Mouse (Mus musculus): ENCODE results near the gene Otop3. TPM values are rescaled to one million over a fixed set of nuclear protein-coding genes. Genes with fewer than 3 reads are reported as not detected.
"Not testable (repeated sequence)": the region's sequence is repeated elsewhere in the genome, so short reads cannot be mapped to it uniquely, and the experiment has no call there.

The Otop3 gene
- polyA plus RNA-seq, 1 experiment from 2014 or later: not detected

DNA sequence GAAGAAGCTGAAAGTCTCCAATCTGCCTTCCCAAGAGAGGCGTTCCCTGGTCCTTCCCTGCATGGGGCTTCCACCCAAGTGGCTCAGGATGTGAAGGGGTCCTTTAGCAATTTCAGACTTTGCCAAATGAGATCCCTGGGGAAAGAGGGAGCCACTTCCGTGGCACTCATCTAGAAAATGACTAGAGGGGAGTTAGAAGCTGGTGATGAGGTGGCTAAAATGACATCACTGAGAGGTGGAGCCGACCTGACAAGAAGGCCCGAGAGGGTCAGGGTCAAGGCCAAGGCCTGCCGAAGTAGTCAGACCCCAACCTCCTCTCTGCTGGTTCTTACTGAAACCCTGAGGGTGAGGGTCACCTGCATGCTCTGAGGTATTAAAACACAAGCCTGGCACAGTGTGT is 48.4 kb downstream of the Otop3 start:
- Histone ChIP-seq H3K27me3 (ENCODE audit: control insufficient read depth, insufficient read depth, low read length) (peaks cover 6% of the 10 kb centered on the region; the same call in 1 of the 2 replicates), H3K4me1 (ENCODE audit: control insufficient read depth in 2 of 2, insufficient read depth in 2 of 2, low read length in 2 of 2) (peaks cover 18 to 34% of the 10 kb centered on the region in 2 experiments), H3K9ac (ENCODE audit: low read length) (peak overlapping the region; percentile 86), H3K4me3 (ENCODE audit: control insufficient read depth in 1 of 2, insufficient read depth in 1 of 2, low read depth in 1 of 2, low read length in 2 of 2) (peak overlapping the region; percentile 74 to 79), H3K4me2 (ENCODE audit: low read length) (peak overlapping the region; percentile 76), H3K36me3 (ENCODE audit: control insufficient read depth, insufficient read depth, low read length) (no peaks in the 10 kb centered on the region), H3K27ac (replicated peaks in 1 of 2; ENCODE audit: control insufficient read depth in 1 of 2, insufficient read depth in 1 of 2, low read depth in 2 of 2, low read length in 2 of 2) (peak overlapping the region in 1 of 2 experiments; percentile 70; a peak in 1 of 4 replicates), H3K9me3 (ENCODE audit: control insufficient read depth, low read length) (no peaks in the 10 kb centered on the region)
- 13% methylated on average over 5 of the region's 5 CpGs for WGBS
- no peak for ATAC-seq (ENCODE audit: insufficient number of reproducible peaks, insufficient read depth, low FRiP score, low read depth)

DNA sequence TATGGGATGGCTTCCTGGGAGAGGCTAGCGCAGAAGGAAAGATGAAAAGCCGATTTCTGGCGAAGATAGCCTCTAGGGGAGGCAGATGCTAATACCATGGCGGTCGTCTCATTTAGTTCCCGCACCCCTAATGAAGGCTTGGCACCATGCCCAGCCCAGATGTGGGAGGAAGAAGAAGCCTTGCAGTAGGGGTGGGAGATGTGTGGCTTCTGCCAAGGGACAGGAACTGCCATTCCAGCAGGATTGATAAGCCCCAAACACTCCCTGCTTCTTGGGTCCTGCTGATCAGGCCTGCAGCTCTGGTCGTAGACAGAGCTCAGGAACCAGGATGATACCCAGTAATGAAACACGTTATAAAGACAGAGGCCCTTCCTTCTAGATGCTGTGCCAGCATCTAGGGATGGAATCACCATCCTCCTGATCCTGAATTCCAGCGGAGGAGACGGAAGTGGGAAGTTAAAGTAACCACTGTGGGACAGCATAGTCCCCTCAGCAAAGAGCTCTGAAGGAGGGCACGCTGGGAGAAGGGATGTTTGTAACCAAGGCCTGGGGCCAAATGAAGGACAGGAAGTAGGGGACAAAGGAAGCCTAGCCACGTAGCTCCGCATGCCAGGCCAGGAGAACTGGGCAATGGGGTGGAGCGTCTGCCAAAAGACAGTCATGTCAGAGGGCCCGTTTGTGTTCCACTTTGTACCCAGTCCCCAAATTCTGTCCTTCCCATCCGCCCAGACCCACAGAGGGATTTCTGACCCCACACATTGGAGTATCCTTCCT is 49.4 kb downstream of the Otop3 start:
- Histone ChIP-seq H3K4me2 (ENCODE audit: low read length) (peak overlapping the region; percentile 76), H3K4me3 (ENCODE audit: control insufficient read depth in 1 of 2, insufficient read depth in 1 of 2, low read depth in 1 of 2, low read length in 2 of 2) (peak overlapping the region in 1 of 2 experiments; percentile 74; a peak in 1 of 4 replicates), H3K27me3 (ENCODE audit: control insufficient read depth, insufficient read depth, low read length) (peaks cover 6% of the 10 kb centered on the region; the same call in 1 of the 2 replicates), H3K9me3 (ENCODE audit: control insufficient read depth, low read length) (no peaks in the 10 kb centered on the region), H3K27ac (replicated peaks in 1 of 2; ENCODE audit: control insufficient read depth in 1 of 2, insufficient read depth in 1 of 2, low read depth in 2 of 2, low read length in 2 of 2) (peak overlapping the region; percentile 3 to 19; a peak in 1 of 4 replicates), H3K9ac (ENCODE audit: low read length) (0 out of 2 replicates have a peak overlapping the region, but pooled peaks have one; percentile 8), H3K4me1 (ENCODE audit: control insufficient read depth in 2 of 2, insufficient read depth in 2 of 2, low read length in 2 of 2) (peaks cover 18 to 34% of the 10 kb centered on the region in 2 experiments), H3K36me3 (ENCODE audit: control insufficient read depth, insufficient read depth, low read length) (no peaks in the 10 kb centered on the region)
- ATAC-seq (ENCODE audit: insufficient number of reproducible peaks, insufficient read depth, low FRiP score, low read depth): no peak
- WGBS: 50% methylated on average over 16 of the region's 16 CpGs

GRCm38 (mm10) chr11:115384587-115384986 is 50.1 kb downstream of the Otop3 start:
- peaks cover 18 to 34% of the 10 kb centered on the region in 2 experiments for H3K4me1 ChIP-seq (ENCODE audit: control insufficient read depth in 2 of 2, insufficient read depth in 2 of 2, low read length in 2 of 2)
- 71% methylated on average over 5 of the region's 5 CpGs for WGBS
- no peak overlapping the region for H3K4me3 ChIP-seq (ENCODE audit: control insufficient read depth in 1 of 2, insufficient read depth in 1 of 2, low read depth in 1 of 2, low read length in 2 of 2)
- H3K27ac ChIP-seq (replicated peaks in 1 of 2; ENCODE audit: control insufficient read depth in 1 of 2, insufficient read depth in 1 of 2, low read depth in 2 of 2, low read length in 2 of 2): 0 out of 4 replicates have a peak overlapping the region, but pooled peaks of 1 of the 2 experiments have one; percentile 3
- no peaks in the 10 kb centered on the region for H3K9me3 ChIP-seq (ENCODE audit: control insufficient read depth, low read length)
- peak overlapping the region; percentile 21; the same call in 1 of the 2 replicates for H3K9ac ChIP-seq (ENCODE audit: low read length)
- no peaks in the 10 kb centered on the region for H3K36me3 ChIP-seq (ENCODE audit: control insufficient read depth, insufficient read depth, low read length)
- peaks cover 6% of the 10 kb centered on the region; the same call in 1 of the 2 replicates for H3K27me3 ChIP-seq (ENCODE audit: control insufficient read depth, insufficient read depth, low read length)
- peak overlapping the region; percentile 76; the same call in 1 of the 2 replicates for H3K4me2 ChIP-seq (ENCODE audit: low read length)
- no peak for ATAC-seq (ENCODE audit: insufficient number of reproducible peaks, insufficient read depth, low FRiP score, low read depth)

DNA sequence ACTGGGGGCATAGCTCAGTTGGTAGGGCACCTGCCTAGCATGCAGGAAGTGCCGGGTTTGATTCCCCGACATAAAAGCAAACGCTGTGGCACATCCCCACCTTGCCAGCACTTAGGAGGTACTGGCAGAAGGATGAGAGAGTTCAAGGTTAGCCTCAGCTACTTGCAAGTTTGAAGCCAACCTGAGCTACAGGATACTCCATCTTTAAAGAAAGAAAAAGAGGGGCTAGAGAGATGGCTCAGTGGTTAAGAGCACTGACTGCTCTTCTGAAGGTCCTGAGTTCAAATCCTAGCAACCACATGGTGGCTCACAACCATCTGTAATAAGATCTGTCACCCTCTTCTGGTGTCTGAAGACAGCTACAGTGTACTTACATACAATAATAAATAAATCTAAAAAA is 52.3 kb downstream of the Otop3 start:
- H3K27ac ChIP-seq (replicated peaks in 1 of 2; ENCODE audit: control insufficient read depth in 1 of 2, insufficient read depth in 1 of 2, low read depth in 2 of 2, low read length in 2 of 2); H3K9me3 ChIP-seq (ENCODE audit: control insufficient read depth, low read length); ATAC-seq (ENCODE audit: insufficient number of reproducible peaks, insufficient read depth, low FRiP score, low read depth); H3K4me3 ChIP-seq (ENCODE audit: control insufficient read depth in 1 of 2, insufficient read depth in 1 of 2, low read depth in 1 of 2, low read length in 2 of 2); H3K9ac ChIP-seq (ENCODE audit: low read length); H3K27me3 ChIP-seq (ENCODE audit: control insufficient read depth, insufficient read depth, low read length); H3K4me2 ChIP-seq (ENCODE audit: low read length): not testable (repeated sequence)
- Histone ChIP-seq H3K4me1 (ENCODE audit: control insufficient read depth in 2 of 2, insufficient read depth in 2 of 2, low read length in 2 of 2) (peaks cover 15 to 28% of the 10 kb centered on the region in 2 experiments), H3K36me3 (ENCODE audit: control insufficient read depth, insufficient read depth, low read length) (peaks cover 17% of the 10 kb centered on the region)
- WGBS: 74% methylated on average over 3 of the region's 3 CpGs

GRCm38 (mm10) chr11:115391358-115391757 is 56.8 kb downstream of the Otop3 start:
- 84% methylated on average over 7 of the region's 7 CpGs for WGBS
- Histone ChIP-seq H3K4me3 (ENCODE audit: control insufficient read depth in 1 of 2, insufficient read depth in 1 of 2, low read depth in 1 of 2, low read length in 2 of 2) (no peak overlapping the region), H3K9ac (ENCODE audit: low read length) (no peak overlapping the region), H3K27ac (replicated peaks in 1 of 2; ENCODE audit: control insufficient read depth in 1 of 2, insufficient read depth in 1 of 2, low read depth in 2 of 2, low read length in 2 of 2) (no peak overlapping the region), H3K4me1 (ENCODE audit: control insufficient read depth in 2 of 2, insufficient read depth in 2 of 2, low read length in 2 of 2) (peaks cover 5 to 6% of the 10 kb centered on the region in 2 experiments; a peak in 2 of 4 replicates), H3K27me3 (ENCODE audit: control insufficient read depth, insufficient read depth, low read length) (no peaks in the 10 kb centered on the region), H3K36me3 (ENCODE audit: control insufficient read depth, insufficient read depth, low read length) (peaks cover 49% of the 10 kb centered on the region), H3K9me3 (ENCODE audit: control insufficient read depth, low read length) (no peaks in the 10 kb centered on the region), H3K4me2 (ENCODE audit: low read length) (no peak overlapping the region)
- ATAC-seq (ENCODE audit: insufficient number of reproducible peaks, insufficient read depth, low FRiP score, low read depth): no peak

GRCm38 (mm10) chr11:115393721-115394325 is 59.3 kb downstream of the Otop3 start:
- peak overlapping the region; percentile 66 for H3K4me2 ChIP-seq (ENCODE audit: low read length)
- no peaks in the 10 kb centered on the region for H3K27me3 ChIP-seq (ENCODE audit: control insufficient read depth, insufficient read depth, low read length)
- H3K4me3 ChIP-seq (ENCODE audit: control insufficient read depth in 1 of 2, insufficient read depth in 1 of 2, low read depth in 1 of 2, low read length in 2 of 2): peak overlapping the region; percentile 21 to 27; a peak in 3 of 4 replicates
- H3K9me3 ChIP-seq (ENCODE audit: control insufficient read depth, low read length): no peaks in the 10 kb centered on the region
- H3K9ac ChIP-seq (ENCODE audit: low read length): peak overlapping the region; percentile 31; the same call in 1 of the 2 replicates
- H3K27ac ChIP-seq (replicated peaks in 1 of 2; ENCODE audit: control insufficient read depth in 1 of 2, insufficient read depth in 1 of 2, low read depth in 2 of 2, low read length in 2 of 2): no peak overlapping the region
- peaks cover 5 to 6% of the 10 kb centered on the region in 2 experiments; a peak in 2 of 4 replicates for H3K4me1 ChIP-seq (ENCODE audit: control insufficient read depth in 2 of 2, insufficient read depth in 2 of 2, low read length in 2 of 2)
- H3K36me3 ChIP-seq (ENCODE audit: control insufficient read depth, insufficient read depth, low read length): peaks cover 49% of the 10 kb centered on the region
- 47% methylated on average over 34 of the region's 34 CpGs for WGBS
- ATAC-seq (ENCODE audit: insufficient number of reproducible peaks, insufficient read depth, low FRiP score, low read depth): peak; percentile 29; the same call in 1 of the 2 replicates
